Mouse (Mus musculus): ENCODE data around the gene Fads1. TPM values are rescaled to one million over a fixed set of nuclear protein-coding genes. Genes with fewer than 3 reads are reported as not detected.

Fads1 gene
- polyA plus RNA-seq, 1 experiment from 2014 or later: 148 TPM

DNA sequence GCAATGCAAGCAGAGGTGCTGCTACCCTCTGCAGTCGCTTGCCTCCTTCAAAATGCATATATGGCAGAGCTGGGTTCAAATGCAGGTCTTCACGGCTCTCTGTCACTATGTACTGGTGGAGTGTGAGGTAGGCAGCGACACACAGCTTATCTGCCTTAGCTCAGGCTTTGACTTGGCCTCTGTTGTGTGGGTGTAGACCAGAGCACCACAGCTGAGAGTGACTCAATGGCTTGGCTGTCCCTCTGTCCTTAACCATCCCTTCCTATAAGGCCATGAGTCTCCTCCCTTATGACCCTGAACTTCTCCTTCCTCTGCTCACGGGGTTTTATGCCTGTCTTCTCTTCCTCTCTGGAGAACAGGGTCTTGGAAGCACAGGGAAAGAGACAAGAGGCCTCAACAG, 28.2 kb downstream of the Fads1 start:
- Histone ChIP-seq H3K9ac (replicated peaks; ENCODE audit: low read depth, low read length) (no peak overlapping the region), H3K27ac (ENCODE audit: low read depth, low read length) (no peak overlapping the region), H3K4me3 (ENCODE audit: low read depth, low read length) (no peak overlapping the region), H3K4me2 (ENCODE audit: low read depth, low read length) (no peak overlapping the region), H3K36me3 (ENCODE audit: control insufficient read depth, insufficient read depth, low read length) (peaks cover 20% of the 10 kb centered on the region; the same call in 1 of the 2 replicates), H3K9me3 (ENCODE audit: control insufficient read depth, low read length) (no peaks in the 10 kb centered on the region), H3K4me1 (ENCODE audit: control insufficient read depth, insufficient read depth, low read length) (no peaks in the 10 kb centered on the region), H3K27me3 (ENCODE audit: control insufficient read depth, insufficient read depth, low read length) (no peaks in the 10 kb centered on the region)
- WGBS: 90% methylated on average over 4 of the region's 4 CpGs
- ATAC-seq (ENCODE audit: low read depth): no peak

DNA sequence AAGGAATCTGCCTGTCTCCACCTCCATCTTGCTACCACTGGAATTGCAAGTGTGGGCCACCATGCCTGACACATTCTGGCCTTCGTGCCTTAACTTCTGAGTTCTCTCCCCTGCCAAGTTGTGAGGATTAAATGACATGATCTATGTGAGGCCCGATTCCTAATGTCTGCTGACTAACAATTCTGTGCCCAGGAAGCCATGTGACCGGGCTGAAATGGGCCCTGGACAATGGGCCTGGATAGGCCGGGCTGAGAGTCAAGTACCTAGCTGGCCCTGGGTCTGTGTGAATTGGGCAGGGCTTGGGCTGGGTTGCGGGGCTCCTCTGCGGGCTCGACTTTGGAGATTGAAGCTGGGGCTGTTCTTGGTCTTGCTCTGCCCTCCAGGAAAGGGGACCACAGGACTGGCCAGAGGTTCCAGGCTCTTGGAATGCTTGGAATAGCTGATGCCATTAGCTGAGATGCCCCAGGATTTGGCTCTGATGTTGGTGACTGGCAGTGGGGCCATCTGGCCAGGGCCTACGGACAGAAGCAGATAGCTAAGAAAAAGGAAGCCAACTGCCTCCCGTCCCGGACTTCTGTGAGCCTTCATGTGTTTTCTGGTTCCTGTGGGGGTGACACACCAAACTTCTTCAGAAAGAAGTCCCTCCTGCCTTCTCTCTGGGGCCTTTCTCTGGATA, 31.2 kb downstream of the Fads1 start:
- no peak overlapping the region for H3K4me2 ChIP-seq (ENCODE audit: low read depth, low read length)
- H3K4me1 ChIP-seq (ENCODE audit: control insufficient read depth, insufficient read depth, low read length): no peaks in the 10 kb centered on the region
- 92% methylated on average over 10 of the region's 10 CpGs for WGBS
- H3K27ac ChIP-seq (ENCODE audit: low read depth, low read length): no peak overlapping the region
- H3K36me3 ChIP-seq (ENCODE audit: control insufficient read depth, insufficient read depth, low read length): 0 out of 2 replicates have a peak, but pooled peaks cover 14% of the 10 kb centered on the region
- no peak overlapping the region for H3K4me3 ChIP-seq (ENCODE audit: low read depth, low read length)
- H3K9me3 ChIP-seq (ENCODE audit: control insufficient read depth, low read length): no peaks in the 10 kb centered on the region
- ATAC-seq (ENCODE audit: low read depth): no peak
- H3K27me3 ChIP-seq (ENCODE audit: control insufficient read depth, insufficient read depth, low read length): no peaks in the 10 kb centered on the region
- H3K9ac ChIP-seq (replicated peaks; ENCODE audit: low read depth, low read length): no peak overlapping the region

DNA sequence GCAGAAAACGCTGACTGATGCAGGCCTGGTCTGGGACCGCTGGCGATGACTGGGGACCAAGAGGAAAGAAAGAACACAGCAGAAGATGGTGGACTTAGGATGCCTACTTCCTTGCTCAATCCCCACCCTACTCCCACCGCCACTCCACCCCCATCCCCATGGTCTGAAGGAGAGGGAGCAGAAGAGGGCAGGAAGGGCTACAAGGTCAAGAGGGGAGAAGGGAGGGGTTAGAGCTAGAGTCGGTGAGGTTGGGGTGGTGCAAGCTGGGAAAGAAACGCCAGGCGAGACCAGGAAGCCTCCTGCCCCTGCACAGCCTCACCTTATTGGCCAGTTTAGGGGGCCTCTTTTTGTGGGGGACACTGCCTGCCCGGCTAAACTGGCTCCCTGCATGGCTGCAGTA, 33.4 kb downstream of the Fads1 start:
- H3K27me3 ChIP-seq (ENCODE audit: control insufficient read depth, insufficient read depth, low read length): no peaks in the 10 kb centered on the region
- no peaks in the 10 kb centered on the region for H3K4me1 ChIP-seq (ENCODE audit: control insufficient read depth, insufficient read depth, low read length)
- ATAC-seq (ENCODE audit: low read depth): no peak
- no peak overlapping the region for H3K9ac ChIP-seq (replicated peaks; ENCODE audit: low read depth, low read length)
- WGBS: 78% methylated on average over 8 of the region's 8 CpGs
- no peak overlapping the region for H3K4me2 ChIP-seq (ENCODE audit: low read depth, low read length)
- no peak overlapping the region for H3K27ac ChIP-seq (ENCODE audit: low read depth, low read length)
- H3K4me3 ChIP-seq (ENCODE audit: low read depth, low read length): no peak overlapping the region
- 0 out of 2 replicates have a peak, but pooled peaks cover 3% of the 10 kb centered on the region for H3K36me3 ChIP-seq (ENCODE audit: control insufficient read depth, insufficient read depth, low read length)
- no peaks in the 10 kb centered on the region for H3K9me3 ChIP-seq (ENCODE audit: control insufficient read depth, low read length)

DNA sequence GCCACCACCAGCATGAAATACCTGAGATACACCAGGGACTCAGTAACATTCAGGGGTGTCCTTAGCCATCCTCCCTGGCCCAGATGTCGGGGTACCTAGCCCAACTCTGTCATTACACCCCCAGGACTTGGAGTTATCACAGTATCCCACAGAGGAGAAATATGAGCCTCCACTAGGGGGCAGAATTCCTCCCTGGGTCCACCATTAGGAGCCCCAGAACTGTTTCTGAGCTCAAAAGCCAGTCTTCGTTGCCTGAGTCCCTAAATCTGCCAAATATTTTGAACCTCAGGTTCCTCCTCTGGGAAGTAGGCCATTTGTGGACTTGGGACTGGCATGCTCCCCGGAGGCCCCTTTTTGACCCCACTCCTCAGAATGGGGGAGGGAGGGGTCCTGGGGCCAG, 36.4 kb downstream of the Fads1 start:
- Histone ChIP-seq H3K4me1 (ENCODE audit: control insufficient read depth, insufficient read depth, low read length) (no peaks in the 10 kb centered on the region), H3K4me3 (ENCODE audit: low read depth, low read length) (no peak overlapping the region), H3K36me3 (ENCODE audit: control insufficient read depth, insufficient read depth, low read length) (no peaks in the 10 kb centered on the region), H3K27me3 (ENCODE audit: control insufficient read depth, insufficient read depth, low read length) (no peaks in the 10 kb centered on the region), H3K27ac (ENCODE audit: low read depth, low read length) (no peak overlapping the region), H3K9me3 (ENCODE audit: control insufficient read depth, low read length) (no peaks in the 10 kb centered on the region), H3K9ac (replicated peaks; ENCODE audit: low read depth, low read length) (no peak overlapping the region), H3K4me2 (ENCODE audit: low read depth, low read length) (no peak overlapping the region)
- ATAC-seq (ENCODE audit: low read depth): no peak
- 39% methylated on average over 3 of the region's 3 CpGs for WGBS

DNA sequence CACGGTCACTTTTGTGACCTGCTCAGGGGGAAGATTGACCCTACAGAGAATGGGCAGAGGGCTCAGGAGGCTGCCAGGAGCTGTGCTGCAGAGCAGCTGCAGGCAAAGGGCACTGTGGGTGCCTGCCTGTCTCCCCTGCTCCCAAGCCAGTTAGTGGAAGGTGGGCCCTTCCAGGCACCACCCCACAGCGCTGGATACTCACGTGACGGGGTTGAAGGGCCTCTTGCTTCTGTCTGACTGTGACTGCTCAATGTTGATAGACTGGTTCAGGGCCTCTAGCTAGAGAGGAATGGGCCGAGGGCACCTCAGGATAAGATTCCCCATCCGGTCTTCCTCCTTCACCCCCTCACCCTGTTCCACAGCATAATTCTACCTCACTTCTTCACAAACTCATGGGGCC, 36.9 kb downstream of the Fads1 start:
- Histone ChIP-seq H3K27ac (ENCODE audit: low read depth, low read length) (no peak overlapping the region), H3K4me3 (ENCODE audit: low read depth, low read length) (no peak overlapping the region), H3K9ac (replicated peaks; ENCODE audit: low read depth, low read length) (no peak overlapping the region), H3K27me3 (ENCODE audit: control insufficient read depth, insufficient read depth, low read length) (no peaks in the 10 kb centered on the region), H3K4me2 (ENCODE audit: low read depth, low read length) (no peak overlapping the region), H3K4me1 (ENCODE audit: control insufficient read depth, insufficient read depth, low read length) (no peaks in the 10 kb centered on the region), H3K9me3 (ENCODE audit: control insufficient read depth, low read length) (no peaks in the 10 kb centered on the region), H3K36me3 (ENCODE audit: control insufficient read depth, insufficient read depth, low read length) (no peaks in the 10 kb centered on the region)
- no peak for ATAC-seq (ENCODE audit: low read depth)
- 80% methylated on average over 6 of the region's 6 CpGs for WGBS

GRCm38 (mm10) chr19:10221585-10221984, 38.9 kb downstream of the Fads1 start:
- ATAC-seq (ENCODE audit: low read depth): no peak
- no peaks in the 10 kb centered on the region for H3K36me3 ChIP-seq (ENCODE audit: control insufficient read depth, insufficient read depth, low read length)
- H3K4me2 ChIP-seq (ENCODE audit: low read depth, low read length): no peak overlapping the region
- no peak overlapping the region for H3K27ac ChIP-seq (ENCODE audit: low read depth, low read length)
- WGBS: 64% methylated on average over 4 of the region's 4 CpGs
- H3K27me3 ChIP-seq (ENCODE audit: control insufficient read depth, insufficient read depth, low read length): no peaks in the 10 kb centered on the region
- H3K9me3 ChIP-seq (ENCODE audit: control insufficient read depth, low read length): no peaks in the 10 kb centered on the region
- no peak overlapping the region for H3K4me3 ChIP-seq (ENCODE audit: low read depth, low read length)
- no peak overlapping the region for H3K9ac ChIP-seq (replicated peaks; ENCODE audit: low read depth, low read length)
- H3K4me1 ChIP-seq (ENCODE audit: control insufficient read depth, insufficient read depth, low read length): no peaks in the 10 kb centered on the region

DNA sequence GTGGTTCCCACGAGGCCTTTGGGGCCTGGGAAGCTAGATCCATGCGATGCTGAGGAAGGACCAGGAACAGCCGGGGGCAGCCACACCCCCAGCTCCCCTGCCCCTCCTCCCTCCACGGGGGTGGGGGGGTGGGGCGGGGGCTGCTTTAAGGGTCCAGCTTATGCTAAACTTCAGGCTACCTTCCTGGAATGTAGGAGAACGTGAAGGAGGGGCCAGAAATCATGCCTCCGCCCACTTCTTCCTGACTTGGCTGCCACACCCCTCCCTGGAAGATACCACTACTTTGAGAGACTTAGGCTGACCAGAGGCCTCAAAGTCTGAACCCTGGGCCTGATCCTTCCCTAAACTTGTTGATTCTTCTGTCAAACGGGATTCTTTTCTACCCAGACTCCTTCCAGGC, 40.0 kb downstream of the Fads1 start:
- H3K9ac ChIP-seq (replicated peaks; ENCODE audit: low read depth, low read length): no peak overlapping the region

GRCm38 (mm10) chr19:10223561-10223960, 40.9 kb downstream of the Fads1 start:
- Histone ChIP-seq H3K36me3 (ENCODE audit: control insufficient read depth, insufficient read depth, low read length) (no peaks in the 10 kb centered on the region), H3K9me3 (ENCODE audit: control insufficient read depth, low read length) (no peaks in the 10 kb centered on the region), H3K4me1 (ENCODE audit: control insufficient read depth, insufficient read depth, low read length) (no peaks in the 10 kb centered on the region), H3K27ac (ENCODE audit: low read depth, low read length) (no peak overlapping the region), H3K4me2 (ENCODE audit: low read depth, low read length) (no peak overlapping the region), H3K9ac (replicated peaks; ENCODE audit: low read depth, low read length) (no peak overlapping the region), H3K27me3 (ENCODE audit: control insufficient read depth, insufficient read depth, low read length) (no peaks in the 10 kb centered on the region), H3K4me3 (ENCODE audit: low read depth, low read length) (no peak overlapping the region)
- 82% methylated on average over 4 of the region's 4 CpGs for WGBS
- ATAC-seq (ENCODE audit: low read depth): no peak

More for the DNA sequence above, 40.0 kb downstream of the Fads1 start:
- no peak overlapping the region for H3K27ac ChIP-seq (ENCODE audit: low read depth, low read length)
- H3K4me3 ChIP-seq (ENCODE audit: low read depth, low read length): no peak overlapping the region
- no peaks in the 10 kb centered on the region for H3K9me3 ChIP-seq (ENCODE audit: control insufficient read depth, low read length)
- no peaks in the 10 kb centered on the region for H3K27me3 ChIP-seq (ENCODE audit: control insufficient read depth, insufficient read depth, low read length)
- no peaks in the 10 kb centered on the region for H3K4me1 ChIP-seq (ENCODE audit: control insufficient read depth, insufficient read depth, low read length)
- H3K4me2 ChIP-seq (ENCODE audit: low read depth, low read length): no peak overlapping the region
- ATAC-seq (ENCODE audit: low read depth): no peak
- no peaks in the 10 kb centered on the region for H3K36me3 ChIP-seq (ENCODE audit: control insufficient read depth, insufficient read depth, low read length)
- WGBS: 43% methylated on average over 8 of the region's 8 CpGs

DNA sequence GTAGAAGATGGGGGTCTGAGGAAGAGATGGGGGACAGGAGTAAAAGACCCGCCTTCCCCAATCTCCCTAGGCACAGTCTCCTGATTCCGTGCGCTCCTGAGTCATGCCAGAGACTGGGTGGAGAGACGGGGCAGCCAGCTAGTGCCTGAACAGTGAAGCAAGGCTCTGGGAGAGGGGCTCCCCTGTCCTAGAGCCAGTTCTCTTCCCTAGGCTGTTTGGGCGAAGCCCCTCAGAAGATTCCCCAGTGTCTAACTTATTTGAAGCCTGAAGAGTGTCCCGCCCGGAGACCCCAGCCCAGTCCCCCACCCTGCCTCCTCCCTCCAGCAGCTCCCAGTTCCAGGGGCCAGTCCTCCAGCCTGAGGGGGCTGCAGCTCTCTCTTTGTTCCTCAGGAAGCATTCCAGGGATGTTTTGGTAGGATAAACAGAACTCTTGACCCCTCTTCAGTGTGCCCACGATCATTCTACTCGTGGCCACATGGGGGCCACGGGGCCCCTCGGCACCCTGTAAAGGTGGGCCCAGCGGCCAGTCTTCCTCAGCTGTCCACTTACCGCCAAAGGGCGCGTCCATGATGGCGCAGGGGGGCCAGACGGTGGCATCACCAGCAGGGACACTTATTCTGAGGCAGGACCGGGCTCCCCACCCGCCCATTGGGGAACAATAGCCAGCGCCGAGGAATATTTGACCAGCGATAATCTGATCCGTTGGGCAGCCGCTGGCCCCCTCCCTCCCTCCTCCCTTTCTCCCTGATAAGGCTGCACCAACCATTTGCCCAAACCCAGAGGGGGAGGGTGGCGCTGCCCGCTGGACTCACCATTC, 42.2 kb downstream of the Fads1 start:
- WGBS: 43% methylated on average over 26 of the region's 26 CpGs
- H3K4me3 ChIP-seq (ENCODE audit: low read depth, low read length): no peak overlapping the region
- no peaks in the 10 kb centered on the region for H3K9me3 ChIP-seq (ENCODE audit: control insufficient read depth, low read length)
- no peaks in the 10 kb centered on the region for H3K36me3 ChIP-seq (ENCODE audit: control insufficient read depth, insufficient read depth, low read length)
- no peak overlapping the region for H3K4me2 ChIP-seq (ENCODE audit: low read depth, low read length)
- no peaks in the 10 kb centered on the region for H3K27me3 ChIP-seq (ENCODE audit: control insufficient read depth, insufficient read depth, low read length)
- H3K4me1 ChIP-seq (ENCODE audit: control insufficient read depth, insufficient read depth, low read length): no peaks in the 10 kb centered on the region
- no peak for ATAC-seq (ENCODE audit: low read depth)
- no peak overlapping the region for H3K27ac ChIP-seq (ENCODE audit: low read depth, low read length)
- H3K9ac ChIP-seq (replicated peaks; ENCODE audit: low read depth, low read length): no peak overlapping the region

Measured in neural tube, embryonic 14.5 days (tissue).